Mouse (Mus musculus): ENCODE measurements around the gene Gm27029. TPM values are rescaled to one million over a fixed set of nuclear protein-coding genes. Genes with fewer than 3 reads are reported as not detected.
"Not testable (repeated sequence)": the region's sequence is repeated elsewhere in the genome, so short reads cannot be mapped to it uniquely, and the experiment has no call there.

Gm27029 gene
- 1 to 10 TPM; 5.9 to 6.6 TPM for total RNA-seq (2021)

DNA sequence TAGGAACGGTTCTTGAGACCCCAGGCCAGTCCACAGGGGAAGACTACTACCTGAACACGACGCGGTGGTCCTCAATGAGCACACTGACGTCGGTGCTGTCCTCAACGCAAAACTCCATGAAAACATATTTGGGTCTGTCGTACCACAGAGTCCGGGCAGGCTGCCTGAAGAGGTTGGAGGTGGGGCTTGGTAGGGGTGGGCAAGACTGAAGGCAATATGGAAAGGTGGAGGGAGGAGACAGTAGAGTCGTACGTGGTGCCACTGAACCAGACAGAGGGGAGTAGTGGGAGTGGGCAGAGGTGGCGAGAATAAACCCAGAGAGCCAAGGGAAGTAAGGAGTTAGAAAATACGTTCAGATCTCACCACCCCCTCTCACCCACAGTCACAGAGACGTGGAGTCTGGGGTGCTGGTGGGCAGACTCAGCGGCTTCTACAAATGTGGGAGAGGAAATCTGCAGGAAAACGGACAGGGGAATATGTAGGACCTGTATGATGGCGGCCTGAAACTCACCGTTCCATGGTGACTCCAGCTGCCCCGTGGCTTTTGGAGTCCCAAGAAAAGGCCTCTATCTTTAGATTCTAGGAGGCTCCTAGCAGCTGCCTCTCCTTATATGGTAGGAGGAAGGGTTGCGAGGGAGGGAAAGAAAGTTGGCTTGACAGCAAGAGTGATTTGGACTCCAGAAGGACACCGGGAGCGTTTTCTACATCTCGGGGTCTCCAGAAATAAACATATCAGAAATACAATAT lies at the start of gene Gm27029:
Gm27029 (minus strand) TSS at position 692 of the 747 bp plus-strand sequence.
- peak; percentile 54 to 58 for DNase-seq (ENCODE audit: low spot score in 2 of 2)
- intact Hi-C loops (cut with DNase I) = loop anchor here (2.0 kb wide), 1 partner anchor 19 kb away; the partner anchor contains the start of gene Rpl27

DNA sequence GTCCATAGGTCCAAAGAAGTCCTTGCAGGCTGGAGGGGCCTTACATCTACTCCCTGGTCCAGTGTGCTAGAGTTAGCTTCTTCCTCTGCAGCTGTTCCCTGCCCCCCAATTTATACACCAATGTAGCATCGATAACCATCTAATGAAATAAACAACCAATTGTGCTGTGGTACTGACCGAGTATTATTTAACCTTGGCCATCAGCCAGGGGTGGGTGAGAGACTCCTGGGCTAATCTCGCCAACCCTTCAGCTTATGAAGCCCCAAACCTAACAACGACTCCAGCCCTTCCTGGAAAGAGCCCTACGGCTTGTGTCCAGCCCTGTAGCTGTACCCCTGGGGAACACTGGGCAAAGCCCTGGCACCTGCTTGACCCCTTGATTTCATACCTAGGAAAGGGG lies 49.7 kb upstream of the Gm27029 start:
- intact Hi-C loops (cut with DNase I) = loop anchor here (5.0 kb wide), 1 partner anchor 43 kb away; no protein-coding TSS in a partner anchor
- no peak for DNase-seq (ENCODE audit: low spot score in 2 of 2)

DNA sequence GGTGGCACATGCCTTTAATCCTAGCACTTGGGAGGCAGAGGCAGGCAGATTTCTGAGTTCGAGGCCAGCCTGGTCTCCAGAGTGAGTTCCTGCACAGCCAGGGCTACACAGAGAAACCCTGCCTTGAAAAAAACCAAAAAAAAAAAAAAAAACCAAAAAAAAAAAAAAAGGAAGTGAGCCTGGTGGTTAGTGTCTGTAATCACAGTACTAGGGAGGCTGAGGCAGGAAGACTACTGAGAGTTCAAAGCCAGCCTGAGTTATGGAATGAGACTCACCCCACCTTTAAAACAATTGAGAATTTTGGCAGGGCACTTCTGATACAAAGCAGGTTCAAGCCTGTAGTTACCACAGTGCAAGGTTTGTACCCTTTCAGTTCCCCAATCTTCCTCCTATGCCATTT lies 49.1 kb upstream of the Gm27029 start:
- intact Hi-C loops (cut with DNase I) = loop anchor here (5.0 kb wide), 1 partner anchor 44 kb away; no protein-coding TSS in a partner anchor
- not testable (repeated sequence) for DNase-seq (ENCODE audit: low spot score in 2 of 2)

DNA sequence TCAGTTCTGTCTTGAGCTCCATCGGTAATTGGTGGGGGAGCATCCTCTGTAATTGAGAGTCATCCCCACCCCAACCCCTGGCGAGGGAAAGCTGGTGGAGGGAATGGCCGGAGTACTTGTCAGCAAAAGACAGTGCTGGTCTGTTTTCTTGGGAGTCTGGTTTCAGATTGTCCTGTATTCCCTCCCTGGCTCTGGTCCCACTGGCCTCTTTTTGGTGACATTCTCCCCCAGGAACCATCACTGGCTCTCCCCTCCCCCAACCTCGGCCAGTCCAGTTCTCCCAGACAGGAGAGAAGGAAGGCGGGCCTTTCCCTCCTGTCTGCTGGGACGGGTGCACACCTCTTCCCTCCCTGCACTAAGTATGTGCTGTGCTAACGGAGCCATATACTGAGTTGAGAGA lies 47.7 kb upstream of the Gm27029 start:
- intact Hi-C loops (cut with DNase I) = loop anchor here (5.0 kb wide), 1 partner anchor 45 kb away; no protein-coding TSS in a partner anchor
- peak in 1 of 2 experiments; percentile 31 for DNase-seq (ENCODE audit: low spot score in 2 of 2)

DNA sequence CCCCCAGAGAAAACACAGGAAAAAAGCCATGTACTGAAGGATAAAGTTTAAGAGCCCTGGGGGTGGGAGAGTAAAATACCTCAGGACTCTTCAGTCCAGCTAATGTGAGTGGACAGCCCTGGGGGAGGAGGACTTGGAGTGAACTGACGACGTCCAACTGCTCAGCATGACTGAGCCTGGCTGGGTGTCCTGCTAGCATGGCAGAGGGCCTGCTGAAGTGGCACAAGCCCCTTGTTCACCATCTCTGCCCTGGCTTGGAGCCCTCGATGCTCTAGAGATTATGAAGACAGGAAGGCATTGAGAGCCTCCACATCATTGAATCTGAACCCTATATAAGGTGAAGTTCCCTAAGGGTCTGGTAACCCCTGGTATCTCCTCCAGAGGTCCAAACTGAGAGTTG lies 47.3 kb upstream of the Gm27029 start:
- intact Hi-C loops (cut with DNase I) = loop anchor here (5.0 kb wide), 1 partner anchor 45 kb away; no protein-coding TSS in a partner anchor
- DNase-seq (ENCODE audit: low spot score in 2 of 2) = no peak

DNA sequence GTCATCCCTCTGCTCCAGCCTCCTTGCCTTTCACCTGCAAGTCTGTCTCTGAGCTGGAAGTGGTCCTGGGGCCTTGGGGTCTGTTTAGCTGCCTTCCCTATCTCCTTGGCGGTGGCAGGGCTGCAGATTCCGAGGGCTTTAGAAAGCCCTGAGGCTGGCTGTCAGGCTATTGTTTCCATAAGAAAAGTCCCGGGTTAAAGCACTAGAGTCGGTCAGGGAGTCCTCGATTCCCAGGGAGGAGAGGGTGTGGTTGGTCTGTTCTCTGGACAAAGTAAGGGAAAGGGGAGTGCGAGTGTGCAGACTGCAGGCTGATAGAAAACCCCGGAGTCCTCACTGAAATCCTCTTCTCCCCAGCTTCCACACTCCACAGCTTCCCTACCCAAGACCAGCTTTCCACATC lies 45.6 kb upstream of the Gm27029 start:
- intact Hi-C loops (cut with DNase I) = loop anchor here (5.0 kb wide), 1 partner anchor 47 kb away; no protein-coding TSS in a partner anchor
- DNase-seq (ENCODE audit: low spot score in 2 of 2) = no peak

DNA sequence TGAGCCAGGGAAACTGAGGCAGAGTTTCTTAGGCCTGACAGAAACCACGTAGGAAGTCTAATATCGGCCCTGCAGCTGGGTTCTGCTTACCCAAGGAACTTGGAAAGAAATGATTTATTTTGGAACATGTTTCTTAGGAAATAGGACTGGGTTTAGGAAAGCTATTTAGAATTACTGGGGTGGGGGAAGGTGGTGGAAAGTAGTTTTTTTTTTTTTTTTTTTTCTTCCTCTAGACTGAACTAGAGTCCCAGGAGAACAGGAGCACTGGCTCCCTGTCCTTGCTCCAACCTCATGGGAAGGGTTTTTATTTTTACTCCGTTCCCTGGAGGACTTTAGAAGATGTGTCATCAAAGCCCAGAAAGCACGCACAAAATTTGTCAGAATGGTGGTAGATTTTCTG lies 44.6 kb upstream of the Gm27029 start:
- intact Hi-C loops (cut with DNase I) = loop anchor here (2.0 kb wide), 1 partner anchor 76 kb away; no protein-coding TSS in a partner anchor
- DNase-seq (ENCODE audit: low spot score in 2 of 2) = no peak

DNA sequence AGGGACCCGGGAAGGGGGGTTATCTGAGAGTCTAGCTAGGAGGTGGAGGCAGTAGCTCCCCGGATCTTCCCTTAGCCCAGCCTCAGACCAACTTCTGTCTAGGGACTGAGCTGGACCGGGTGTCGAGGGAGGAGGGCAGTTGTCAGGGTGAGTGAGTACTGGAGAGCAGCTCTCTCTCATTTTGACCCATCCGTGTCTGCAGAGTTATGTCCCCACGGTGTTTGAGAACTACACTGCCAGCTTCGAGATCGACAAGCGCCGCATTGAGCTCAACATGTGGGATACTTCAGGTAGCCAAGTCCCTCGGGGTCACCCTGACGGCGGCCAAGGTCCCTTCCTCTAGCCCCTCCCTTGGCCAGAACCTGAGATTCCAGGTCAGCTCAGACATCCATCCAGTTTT lies 44.1 kb upstream of the Gm27029 start:
- DNase-seq (ENCODE audit: low spot score in 2 of 2) = no peak
- intact Hi-C loops (cut with DNase I) = loop anchor here (2.0 kb wide), 1 partner anchor 76 kb away; no protein-coding TSS in a partner anchor

DNA sequence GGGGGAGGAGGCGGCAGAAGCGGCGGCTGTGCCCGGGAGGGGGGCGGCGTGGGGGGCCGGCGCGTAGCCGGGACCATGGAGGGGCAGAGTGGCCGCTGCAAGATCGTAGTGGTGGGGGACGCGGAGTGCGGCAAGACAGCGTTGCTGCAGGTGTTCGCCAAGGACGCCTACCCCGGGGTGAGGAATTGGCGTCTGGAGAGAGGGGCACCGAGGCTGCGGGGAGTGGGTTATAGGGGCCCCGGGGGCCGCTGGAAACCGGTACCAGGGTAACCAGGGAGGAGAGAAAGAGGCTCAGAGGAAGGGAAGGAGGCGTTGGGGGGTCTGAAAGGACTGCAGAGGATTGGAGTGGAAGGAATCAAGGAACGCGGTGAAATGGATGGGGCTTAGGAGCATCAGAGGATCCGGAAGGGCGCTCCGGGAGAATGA lies 43.7 kb upstream of the Gm27029 start:
- intact Hi-C loops (cut with DNase I) = loop anchor here (2.0 kb wide), 1 partner anchor 77 kb away; no protein-coding TSS in a partner anchor
- peak in 1 of 2 experiments; percentile 10 for DNase-seq (ENCODE audit: low spot score in 2 of 2)

DNA sequence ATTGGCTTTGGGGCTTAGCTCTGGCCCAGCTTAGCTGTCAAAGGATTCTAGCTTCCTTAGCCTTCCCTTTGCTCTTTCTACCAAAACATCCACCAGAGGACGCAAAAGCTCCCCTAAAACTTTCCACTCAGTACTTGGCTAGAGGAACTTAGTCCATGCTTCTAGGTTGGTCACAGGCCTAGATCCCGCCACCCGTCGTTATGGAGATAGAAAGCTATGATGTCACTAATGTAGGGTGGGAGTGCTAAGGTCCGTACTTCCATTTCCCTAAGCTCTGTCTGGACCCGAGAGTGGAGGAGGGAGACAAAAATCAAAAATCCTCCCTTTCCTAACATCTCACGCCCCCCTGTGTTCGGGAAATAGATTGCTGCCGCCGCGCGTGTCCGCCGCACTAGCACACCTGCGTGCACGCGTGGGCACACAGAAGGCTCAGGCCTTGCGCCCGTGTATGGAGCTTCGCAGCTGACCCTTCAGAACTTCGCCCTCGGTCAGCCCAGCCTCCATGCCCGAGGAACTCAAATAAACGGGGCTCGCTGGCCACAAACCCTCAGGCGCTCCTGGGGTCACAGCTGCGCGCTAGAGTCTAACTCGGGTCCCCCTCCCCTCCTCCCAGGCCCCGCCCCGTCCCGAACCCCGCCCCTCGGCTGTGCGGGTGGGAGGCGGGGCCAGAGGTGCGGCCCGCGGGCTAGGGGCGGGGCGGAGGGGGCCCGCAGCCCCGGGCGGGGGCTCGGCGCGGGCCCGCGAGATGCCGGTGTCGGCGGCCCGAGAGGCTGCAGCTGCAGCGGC lies 43.1 kb upstream of the Gm27029 start:
- DNase-seq (ENCODE audit: low spot score in 2 of 2) = peak; percentile 70 to 81
- intact Hi-C loops (cut with DNase I) = loop anchor here (2.0 kb wide), 2 partner anchors 77 to 85 kb away; partner anchors contain the start of gene Nbr1

DNA sequence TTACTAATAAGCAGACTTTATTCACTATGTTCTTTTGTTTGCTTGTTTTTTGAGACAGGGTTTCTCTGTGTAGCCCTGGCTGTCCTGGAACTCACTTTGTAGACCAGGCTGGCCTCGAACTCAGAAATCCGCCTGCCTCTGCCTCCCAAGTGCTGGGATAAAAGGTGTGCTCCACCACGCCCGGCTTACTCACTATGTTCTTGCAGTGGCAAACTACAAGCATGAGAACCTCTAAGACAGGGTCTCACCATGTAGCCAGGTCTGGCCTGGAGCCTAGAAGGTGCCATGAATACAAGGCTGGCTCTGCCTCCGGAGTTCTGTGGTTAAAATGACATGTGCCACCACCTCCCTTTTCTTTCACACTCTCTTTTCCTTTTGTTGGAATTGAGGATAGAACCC lies 42.0 kb upstream of the Gm27029 start:
- intact Hi-C loops (cut with DNase I) = loop anchor here (2.0 kb wide), 1 partner anchor 86 kb away; the partner anchor contains the start of gene Nbr1
- DNase-seq (ENCODE audit: low spot score in 2 of 2) = not testable (repeated sequence)

DNA sequence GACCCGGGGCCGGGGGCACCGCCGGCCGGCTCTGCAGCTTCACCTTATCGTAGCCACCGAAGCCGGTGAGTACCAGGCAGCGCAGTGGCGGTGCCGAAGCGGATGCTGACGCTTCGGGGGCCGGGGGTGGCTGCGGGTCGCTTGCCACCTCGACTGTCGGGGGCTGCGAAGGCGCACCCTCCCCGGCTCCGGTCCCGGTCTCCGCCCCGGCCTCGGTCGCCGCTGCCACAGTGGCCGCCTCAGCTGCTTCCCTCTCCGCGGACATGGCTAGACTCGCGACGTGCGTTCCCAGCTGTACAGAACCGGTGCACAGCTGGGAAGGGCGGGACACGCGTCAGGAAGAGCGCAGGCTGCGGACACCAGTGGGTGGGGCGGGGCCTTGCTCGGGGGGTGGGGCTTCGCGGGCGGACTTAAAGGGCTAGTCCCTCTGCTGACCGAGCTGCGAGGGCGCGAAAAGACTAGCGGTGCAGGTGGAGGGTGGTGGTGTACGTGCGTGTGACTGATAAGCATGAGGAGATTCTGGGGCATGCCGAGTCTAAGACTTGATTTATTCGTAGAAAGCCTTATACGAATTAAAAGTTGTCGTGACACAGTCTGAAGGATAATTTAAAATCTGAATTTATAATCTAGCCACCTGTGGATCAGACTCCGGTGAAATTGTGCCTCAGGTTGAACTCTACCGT lies 41.4 kb upstream of the Gm27029 start, which contains the start of gene Vat1:
Vat1 (minus strand) TSS at position 362 of the 683 bp plus-strand sequence.
- peak; percentile 57 for DNase-seq (ENCODE audit: low spot score in 2 of 2)
- intact Hi-C loops (cut with DNase I) = loop anchor here (2.0 kb wide), 1 partner anchor 87 kb away; the partner anchor contains the start of gene Nbr1

DNA sequence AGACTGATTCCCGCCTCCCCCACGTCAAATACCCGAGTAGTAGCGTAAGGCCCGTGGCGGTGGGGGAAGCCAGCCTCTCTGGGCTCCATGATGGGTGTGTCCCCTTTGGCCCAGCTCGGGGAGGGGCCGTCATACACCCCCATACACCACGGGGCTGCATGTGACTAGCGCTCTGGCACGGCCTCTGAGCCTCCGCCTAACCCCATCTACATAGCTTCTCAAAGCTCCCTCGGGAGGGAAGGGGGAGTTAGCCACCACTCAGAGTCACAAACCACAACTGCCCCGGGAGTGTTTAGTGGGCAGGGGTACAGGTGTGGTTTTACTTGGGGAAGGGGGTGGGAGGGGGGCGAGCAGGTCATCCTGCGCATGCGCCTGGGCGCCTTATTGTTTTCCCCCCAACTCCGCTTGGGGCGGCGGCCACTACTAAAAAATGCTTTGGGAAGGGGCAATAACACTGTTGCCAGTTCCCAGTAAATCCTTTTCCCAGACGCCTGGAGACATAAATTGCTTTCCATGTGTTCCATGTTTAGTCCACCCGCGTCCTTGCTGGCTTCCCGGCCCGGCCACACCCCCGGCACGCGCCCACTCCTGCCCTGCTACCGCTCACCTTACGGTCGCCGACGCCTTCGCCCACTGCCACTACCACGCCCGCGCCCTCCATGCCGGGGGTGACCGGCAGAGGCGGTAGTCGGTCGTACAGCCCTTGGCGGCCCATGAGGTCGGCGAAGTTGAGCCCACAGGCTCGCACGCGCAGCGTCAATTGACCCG lies 40.7 kb upstream of the Gm27029 start:
- intact Hi-C loops (cut with DNase I) = no loop called here
- DNase-seq (ENCODE audit: low spot score in 2 of 2) = no peak

DNA sequence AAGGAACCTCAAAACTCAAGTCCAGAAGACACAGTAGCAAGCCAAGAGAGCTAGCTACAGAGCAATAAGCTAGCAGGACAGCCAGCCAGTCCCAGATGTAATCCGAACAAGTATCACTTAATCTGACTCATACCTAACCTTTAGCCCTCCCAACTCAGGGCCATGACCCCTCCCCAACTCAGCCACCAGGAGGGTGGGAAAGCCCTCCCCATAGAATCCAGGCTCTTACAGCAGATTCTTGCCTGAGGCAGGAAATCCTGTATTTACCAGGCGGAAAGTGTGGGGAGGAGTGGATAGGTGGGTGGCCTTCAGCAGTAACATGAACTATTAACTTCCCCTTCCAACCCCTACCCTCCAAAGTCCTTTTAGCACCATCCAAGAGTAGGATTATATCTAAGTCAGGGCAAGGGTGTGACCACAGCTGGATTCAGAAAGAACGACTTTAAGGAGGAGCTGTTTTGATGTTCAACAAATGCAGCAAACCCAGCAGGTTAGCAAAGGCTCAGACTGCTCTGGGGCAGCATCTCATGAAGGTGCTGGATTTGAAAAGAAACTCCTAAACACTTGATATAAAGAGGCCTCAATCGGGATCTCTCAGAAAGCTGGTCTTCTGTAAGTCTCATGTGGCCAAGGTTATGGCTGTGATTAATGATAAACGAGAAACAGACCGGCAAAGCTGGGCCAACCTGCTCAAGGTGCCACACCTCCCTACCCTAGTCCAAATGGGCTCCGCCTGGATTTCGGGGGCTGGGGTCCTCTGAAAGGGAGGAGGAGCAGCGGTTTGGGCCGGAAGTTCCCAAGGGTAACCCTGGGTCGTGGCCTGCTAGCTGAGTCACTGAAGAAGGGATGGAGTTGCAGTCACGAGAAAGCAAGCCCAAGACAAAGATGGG lies 39.9 kb upstream of the Gm27029 start, which contains the start of gene Rnd2:
Rnd2 (plus strand) TSS at position 789 of the 890 bp plus-strand sequence.
- intact Hi-C loops (cut with DNase I) = no loop called here
- no peak for DNase-seq (ENCODE audit: low spot score in 2 of 2)

DNA sequence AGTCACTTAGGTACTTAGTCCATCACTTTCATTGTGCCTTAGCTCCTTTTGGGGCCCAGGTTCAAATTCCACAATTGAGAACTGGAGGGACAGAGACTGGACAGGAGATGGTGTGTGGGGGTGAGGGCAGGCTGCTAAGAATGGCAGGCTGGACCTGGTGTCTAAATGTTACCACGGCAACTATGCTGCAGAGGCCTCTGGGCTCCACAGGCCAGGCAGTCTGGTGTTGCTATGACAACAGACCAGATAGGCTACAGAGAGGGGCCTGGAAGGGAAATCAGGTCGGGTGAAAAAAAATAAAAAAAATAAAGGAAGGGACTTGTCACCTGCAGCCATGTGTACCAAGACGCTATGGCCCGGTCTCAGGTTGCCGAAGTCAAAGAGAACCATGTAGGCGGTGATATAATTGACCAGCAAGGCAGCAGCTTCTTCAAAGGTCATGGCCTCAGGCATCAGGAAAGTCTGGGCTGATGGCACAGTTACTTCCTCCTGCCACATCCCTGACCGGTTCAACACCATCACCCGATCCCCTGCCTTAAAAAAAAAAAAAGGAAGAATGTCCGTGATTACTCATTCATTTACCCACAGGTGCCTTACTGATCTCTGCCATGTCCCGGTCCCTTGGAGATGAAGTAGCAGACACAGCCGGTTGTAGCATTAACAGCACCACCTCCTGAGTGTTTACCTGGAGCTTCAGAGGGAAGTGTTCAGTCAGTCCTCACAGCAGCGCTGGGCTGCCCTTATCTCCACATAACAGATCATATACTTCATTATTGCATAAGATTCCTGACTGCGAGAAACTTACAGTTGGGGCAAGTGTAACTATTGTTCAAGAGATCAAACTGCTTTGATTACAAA lies 38.2 kb upstream of the Gm27029 start:
- intact Hi-C loops (cut with DNase I) = no loop called here
- DNase-seq (ENCODE audit: low spot score in 2 of 2) = no peak

DNA sequence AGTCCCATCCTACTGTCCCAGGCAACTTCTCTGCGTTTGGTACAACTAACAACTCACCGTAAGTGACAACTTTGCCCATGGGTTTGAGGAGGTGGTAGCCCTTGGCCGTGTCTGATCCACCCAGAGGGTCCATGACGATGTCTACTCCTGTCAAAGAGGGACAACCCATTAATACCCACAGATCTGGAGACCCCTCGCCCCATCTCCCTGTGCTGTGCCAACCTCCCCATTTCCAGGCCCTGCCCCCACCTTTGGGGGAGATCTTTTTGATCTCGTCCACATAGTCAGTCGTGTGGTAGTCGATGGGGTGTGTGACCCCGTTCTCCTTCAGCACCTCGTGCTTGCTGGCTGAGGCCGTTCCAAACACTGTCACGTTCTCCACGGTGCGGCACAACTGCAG lies 37.5 kb upstream of the Gm27029 start:
- intact Hi-C loops (cut with DNase I) = no loop called here
- no peak for DNase-seq (ENCODE audit: low spot score in 2 of 2)

DNA sequence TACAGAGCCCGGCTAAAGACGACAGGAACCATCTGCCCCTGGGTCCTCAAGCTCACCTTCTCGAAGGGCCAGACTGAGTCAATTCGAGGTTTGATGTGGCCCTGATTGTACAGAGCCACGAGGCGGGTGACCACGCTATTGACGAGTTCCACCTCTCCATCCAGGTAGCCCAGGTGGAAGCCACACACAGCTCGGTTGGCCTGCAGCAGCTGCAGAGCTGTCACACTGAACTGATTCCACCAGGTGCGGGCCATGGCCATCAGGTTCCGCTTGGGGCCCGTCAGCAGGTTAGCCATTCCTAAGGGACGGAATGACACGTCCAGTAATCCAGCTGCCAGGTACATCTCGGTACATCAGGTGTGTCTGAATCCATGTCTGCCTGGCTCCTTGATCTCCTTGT lies 35.7 kb upstream of the Gm27029 start:
- DNase-seq (ENCODE audit: low spot score in 2 of 2) = no peak
- intact Hi-C loops (cut with DNase I) = no loop called here
